Mouse (Mus musculus) heart, postnatal 0 days (tissue): ENCODE data around the gene Zfp800.

ENCODE experiments used
- CTCF ChIP-seq: IDR thresholded peaks from 2 replicates; pipeline ENCODE4 v1.5.1; 2016; ENCODE audit warnings: antibody characterized with exemption, control low read depth, low read depth
- EP300 ChIP-seq: IDR thresholded peaks from 2 replicates; pipeline ENCODE4 v1.6.1; 2016; ENCODE audit warnings: antibody characterized with exemption, low read depth

- TF ChIP-seq CTCF (no peak), EP300 (no peak)
These were observed 21.9 kb upstream of the Zfp800 start for GRCm38 (mm10) chr6:28419673-28420072.
